Mouse (Mus musculus): ENCODE results near the gene Usp42.

DNA sequence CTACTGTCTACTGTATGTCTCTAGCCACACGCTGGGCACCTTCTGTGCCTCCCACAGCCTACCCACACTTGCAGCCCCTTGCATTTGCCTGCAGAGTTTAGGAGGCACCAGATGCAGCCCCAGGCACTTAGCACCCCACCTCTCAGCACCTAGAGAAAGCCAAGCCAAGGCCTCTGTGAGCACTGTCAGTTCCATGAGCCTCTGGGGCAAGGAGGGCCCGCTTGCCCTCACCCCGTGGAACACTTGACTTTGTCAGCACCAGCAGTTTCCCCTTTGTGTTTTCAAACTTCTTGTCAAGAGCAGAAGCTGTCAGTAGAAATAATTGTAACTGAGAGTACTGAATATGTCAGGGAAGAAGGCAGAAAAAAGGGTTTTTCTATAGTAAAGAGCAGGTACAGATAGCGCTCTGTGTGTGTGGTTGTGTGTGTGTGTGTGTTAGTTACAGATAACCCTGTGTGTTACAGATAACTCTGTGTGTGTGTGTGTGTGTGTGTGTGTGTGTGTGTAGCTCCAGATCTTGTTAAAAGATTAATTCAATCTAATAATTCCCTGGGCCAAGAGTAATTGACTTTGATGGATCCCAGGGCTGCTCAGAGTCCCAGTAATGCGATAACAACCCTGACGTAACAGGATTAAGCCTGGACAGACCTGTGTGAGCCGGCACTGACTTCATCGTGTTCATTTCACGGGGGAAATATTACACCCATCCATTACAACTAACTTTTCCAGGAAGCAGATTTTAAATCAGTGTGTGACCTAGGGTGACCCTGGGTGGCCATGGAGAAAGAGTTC is 25.9 kb downstream of the Usp42 start:
- no peak for TF ChIP-seq CTCF (IDR thresholded peaks at IDR 0.05; ENCODE audit: insufficient read depth, low read depth, low read length)
- no peak for TF ChIP-seq POLR2A (IDR thresholded peaks at IDR 0.05; ENCODE audit: insufficient read depth, low read depth, low read length)

Data from olfactory bulb, adult 2 months (tissue).